Mouse (Mus musculus) heart, adult 2 months (tissue): ENCODE data around the gene Gimap7.

Experiments used
- CTCF ChIP-seq: fragments of 200-600 bp; IDR thresholded peaks from 2 replicates; pipeline ENCODE4 v1.8.1; 2022; ENCODE audit warnings: antibody characterized with exemption, mild to moderate bottlenecking, moderate library complexity
- POLR2A ChIP-seq: fragments of 200-500 bp; IDR thresholded peaks from 2 replicates; pipeline ENCODE4 v1.6.1; 2011; ENCODE audit warnings: mild to moderate bottlenecking, low read depth, low read length, control low read depth; ENCODE audit not compliant: insufficient read depth

GRCm38 (mm10) chr6:48727761-48728160 is 9.3 kb downstream of the Gimap7 start:
- TF ChIP-seq POLR2A (no peak), CTCF (no peak)
